Mouse (Mus musculus): ENCODE results near the gene Snu13.

Snu13 gene

GRCm38 (mm10) chr15:82047080-82047883 lies at the start of gene Snu13:
TSS of gene Snu13 (minus strand) at chr15:82047598.
- no peak for DNase-seq (ENCODE audit: extremely low read depth, low read depth, low spot score)

- no peak for DNase-seq (ENCODE audit: extremely low read depth, low read depth, low spot score)
These were observed 43.7 kb upstream of the Snu13 start for GRCm38 (mm10) chr15:82091061-82091460.

GRCm38 (mm10) chr15:82087266-82087665 lies 39.9 kb upstream of the Snu13 start:
- no peak for DNase-seq (ENCODE audit: extremely low read depth, low read depth, low spot score)

GRCm38 (mm10) chr15:82086131-82086530 lies 38.7 kb upstream of the Snu13 start:
- DNase-seq (ENCODE audit: extremely low read depth, low read depth, low spot score), result no peak

- no peak for DNase-seq (ENCODE audit: extremely low read depth, low read depth, low spot score)
These were observed 38.2 kb upstream of the Snu13 start for GRCm38 (mm10) chr15:82085606-82086005.

GRCm38 (mm10) chr15:82081161-82081560 lies 33.8 kb upstream of the Snu13 start:
- no peak for DNase-seq (ENCODE audit: extremely low read depth, low read depth, low spot score)

GRCm38 (mm10) chr15:82079883-82080282 lies 32.5 kb upstream of the Snu13 start:
- DNase-seq (ENCODE audit: extremely low read depth, low read depth, low spot score), result no peak

- no peak for DNase-seq (ENCODE audit: extremely low read depth, low read depth, low spot score)
These were observed 26.1 kb upstream of the Snu13 start for GRCm38 (mm10) chr15:82073490-82073889.

- DNase-seq (ENCODE audit: extremely low read depth, low read depth, low spot score), result no peak
These were observed 24.5 kb upstream of the Snu13 start for GRCm38 (mm10) chr15:82071816-82072469.

GRCm38 (mm10) chr15:82069898-82070297 lies 22.5 kb upstream of the Snu13 start, which contains the start of gene Mei1:
TSS of gene Mei1 (plus strand) at chr15:82069996.
- no peak for DNase-seq (ENCODE audit: extremely low read depth, low read depth, low spot score)

- no peak for DNase-seq (ENCODE audit: extremely low read depth, low read depth, low spot score)
These were observed 18.1 kb upstream of the Snu13 start for GRCm38 (mm10) chr15:82065511-82065910.

- DNase-seq (ENCODE audit: extremely low read depth, low read depth, low spot score), result no peak
These were observed 16.5 kb upstream of the Snu13 start for GRCm38 (mm10) chr15:82063909-82064308.

GRCm38 (mm10) chr15:82058719-82059201 lies 11.4 kb upstream of the Snu13 start, which contains the start of gene 4930407I10Rik:
TSS of gene 4930407I10Rik (plus strand) at chr15:82059151.
- no peak for DNase-seq (ENCODE audit: extremely low read depth, low read depth, low spot score)

GRCm38 (mm10) chr15:82052544-82052943 lies 5.1 kb upstream of the Snu13 start:
- no peak for DNase-seq (ENCODE audit: extremely low read depth, low read depth, low spot score)

GRCm38 (mm10) chr15:82046246-82046891 lies 1.0 kb downstream of the Snu13 start:
- no peak for DNase-seq (ENCODE audit: extremely low read depth, low read depth, low spot score)

GRCm38 (mm10) chr15:82044166-82044784 lies 3.1 kb downstream of the Snu13 start:
- DNase-seq (ENCODE audit: extremely low read depth, low read depth, low spot score), result no peak

GRCm38 (mm10) chr15:82040650-82041049 lies 6.7 kb downstream of the Snu13 start:
- no peak for DNase-seq (ENCODE audit: extremely low read depth, low read depth, low spot score)

- no peak for DNase-seq (ENCODE audit: extremely low read depth, low read depth, low spot score)
These were observed 11.3 kb downstream of the Snu13 start for GRCm38 (mm10) chr15:82035904-82036689.

- DNase-seq (ENCODE audit: extremely low read depth, low read depth, low spot score), result no peak
These were observed 13.6 kb downstream of the Snu13 start, which contains the start of gene Desi1 for GRCm38 (mm10) chr15:82033762-82034161. TSS of gene Desi1 (minus strand) at chr15:82033862.

GRCm38 (mm10) chr15:82032386-82032785 lies 15.0 kb downstream of the Snu13 start:
- DNase-seq (ENCODE audit: extremely low read depth, low read depth, low spot score), result no peak
